Comparison of ENCODE assay signal across 16 mouse cellular contexts in genomic region chr7:142400750-142401142, GRCm38 (mm10). TPM values are rescaled to one million over a fixed set of nuclear protein-coding genes. Genes with fewer than 3 reads are reported as not detected.
DNase-seq lines count a peak whose midpoint lies in the region; ATAC-seq and TF ChIP-seq lines count a peak whose summit lies in the region.
"Had no signal": no experiment of that assay in that cellular context is flagged by ENCODE, and none has a peak within 500 bp of the region (broad histone marks: within the 10 kb centered on the region; RNA-seq: fewer than 3 reads in every experiment).

No protein-coding gene starts in this region.

- H3K36me3 ChIP-seq in forebrain, embryonic 11.5 days (ENCODE audit: control insufficient read depth, insufficient read depth, low read length): no peaks in the 10 kb centered on the region
- no peaks in the 10 kb centered on the region for H3K36me3 ChIP-seq in forebrain, embryonic 15.5 days
- no peaks in the 10 kb centered on the region for H3K36me3 ChIP-seq in kidney, postnatal 0 days (ENCODE audit: insufficient read depth, low read length)
- H3K36me3 ChIP-seq: hindbrain, embryonic 10.5 days; liver, embryonic 13.5 days had no signal

- H3K9me3 ChIP-seq in forebrain, embryonic 11.5 days (ENCODE audit: control insufficient read depth, low read length): no peaks in the 10 kb centered on the region
- no peaks in the 10 kb centered on the region for H3K9me3 ChIP-seq in forebrain, embryonic 15.5 days
- no peaks in the 10 kb centered on the region for H3K9me3 ChIP-seq in kidney, postnatal 0 days (replicated peaks; ENCODE audit: low read length)
- H3K9me3 ChIP-seq: hindbrain, embryonic 10.5 days; liver, embryonic 13.5 days had no signal

- no peak overlapping the region for H3K4me2 ChIP-seq in forebrain, embryonic 11.5 days (ENCODE audit: low read depth, low read length, severe bottlenecking)
- H3K4me2 ChIP-seq in forebrain, embryonic 15.5 days (replicated peaks): no peak overlapping the region
- H3K4me2 ChIP-seq in kidney, postnatal 0 days (ENCODE audit: low read length): no peak overlapping the region
- H3K4me2 ChIP-seq: liver, embryonic 13.5 days had no signal

- no peak overlapping the region for H3K4me3 ChIP-seq in forebrain, embryonic 11.5 days (ENCODE audit: low read depth, low read length)
- no peak overlapping the region for H3K4me3 ChIP-seq in forebrain, embryonic 15.5 days
- no peak overlapping the region for H3K4me3 ChIP-seq in kidney, postnatal 0 days (replicated peaks; ENCODE audit: low read depth, low read length)
- H3K4me3 ChIP-seq: hindbrain, embryonic 10.5 days; liver, embryonic 13.5 days had no signal

- H3K27me3 ChIP-seq in forebrain, embryonic 11.5 days (ENCODE audit: control insufficient read depth, insufficient read depth, low read length): no peaks in the 10 kb centered on the region
- no peaks in the 10 kb centered on the region for H3K27me3 ChIP-seq in forebrain, embryonic 15.5 days
- no peaks in the 10 kb centered on the region for H3K27me3 ChIP-seq in kidney, postnatal 0 days (ENCODE audit: insufficient read depth, low read length)
- H3K27me3 ChIP-seq: liver, embryonic 13.5 days had no signal

- ATAC-seq in forebrain, embryonic 11.5 days (replicated peaks; ENCODE audit: low FRiP score): 0 out of 2 replicates have a peak, but pooled peaks have one; percentile 36
- no peak for ATAC-seq in forebrain, embryonic 15.5 days (replicated peaks)
- peak; percentile 63 for ATAC-seq in kidney, postnatal 0 days (replicated peaks; ENCODE audit: low FRiP score, low read depth)

- peak; percentile 71 for DNase-seq in forebrain, embryonic 11.5 days (ENCODE audit: low spot score)
- DNase-seq in right cerebral cortex, postnatal 4 days: peak; percentile 25
- DNase-seq in right cerebral cortex, adult 18-20 months: no peak
- DNase-seq in kidney, postnatal 0 days (ENCODE audit: low spot score): peak; percentile 49
- DNase-seq in neural tube, embryonic 10.5 days (ENCODE audit: extremely low spot score, low spot score): no peak
- DNase-seq in adrenal gland, postnatal 25 days: no peak
- no peak for DNase-seq in adrenal gland, postnatal 10 days
- DNase-seq: cerebellum, adult 11 months; liver, embryonic 13.5 days had no signal

- no peak overlapping the region for H3K27ac ChIP-seq in forebrain, embryonic 11.5 days (ENCODE audit: low read depth, low read length)
- no peak overlapping the region for H3K27ac ChIP-seq in forebrain, embryonic 15.5 days (replicated peaks)
- H3K27ac ChIP-seq in kidney, postnatal 0 days: peak overlapping the region; percentile 43
- H3K27ac ChIP-seq: hindbrain, embryonic 10.5 days; liver, embryonic 13.5 days had no signal

- H3K4me1 ChIP-seq in forebrain, embryonic 11.5 days (replicated peaks; ENCODE audit: control insufficient read depth, insufficient read depth, low read length): no peaks in the 10 kb centered on the region; the same call in 1 of the 2 replicates
- no peaks in the 10 kb centered on the region for H3K4me1 ChIP-seq in forebrain, embryonic 15.5 days
- H3K4me1 ChIP-seq in kidney, postnatal 0 days (replicated peaks; ENCODE audit: insufficient read depth, low read length): no peaks in the 10 kb centered on the region

- 9% methylated on average over 7 of the region's 7 CpGs for WGBS in forebrain, embryonic 11.5 days
- 6% methylated on average over 7 of the region's 7 CpGs for WGBS in forebrain, embryonic 15.5 days
- 36% methylated on average over 7 of the region's 7 CpGs for WGBS in kidney, postnatal 0 days

- TF ChIP-seq CTCF in kidney, postnatal 0 days (IDR thresholded peaks at IDR 0.05; ENCODE audit: low read depth): no peak

- no peak overlapping the region for H3K9ac ChIP-seq in forebrain, embryonic 11.5 days (ENCODE audit: low read length)
- no peak overlapping the region for H3K9ac ChIP-seq in forebrain, embryonic 15.5 days (replicated peaks)
- no peak overlapping the region for H3K9ac ChIP-seq in kidney, postnatal 0 days (ENCODE audit: low read depth, low read length)

RNA-seq across cellular contexts. Expression of gene Ctsd, which starts 12.9 kb away (rescaled TPM):
- polyA plus RNA-seq in forebrain, embryonic 11.5 days (2014; fragmentation: Nextera tagmentation; extraction: Ambion mirVana): 129 and 147 TPM in 2 replicates
- 195 and 218 TPM in 2 replicates for polyA plus RNA-seq in forebrain, embryonic 15.5 days (2015; fragmentation: Nextera tagmentation; extraction: Ambion mirVana)
- polyA plus RNA-seq in kidney, postnatal 0 days (2015; fragmentation: Nextera tagmentation; extraction: Ambion mirVana): 575 and 586 TPM in 2 replicates
- 1,030 and 1,043 TPM in 2 replicates for total RNA-seq in adrenal gland, postnatal 25 days (2021)
- 100 to 1,000 TPM; 603 to 610 TPM for total RNA-seq in adrenal gland, postnatal 10 days (2021)

RNA-seq across cellular contexts. Expression of gene Gm49369, which starts 18.3 kb away (rescaled TPM):
- polyA plus RNA-seq in forebrain, embryonic 11.5 days (2014; fragmentation: Nextera tagmentation; extraction: Ambion mirVana): not detected in 2 replicates
- 1.0 and 3.0 TPM in 2 replicates for polyA plus RNA-seq in forebrain, embryonic 15.5 days (2015; fragmentation: Nextera tagmentation; extraction: Ambion mirVana)
- not detected in 2 replicates for polyA plus RNA-seq in kidney, postnatal 0 days (2015; fragmentation: Nextera tagmentation; extraction: Ambion mirVana)
- 0.55 TPM in 1 of 2 replicates, not detected in the other for total RNA-seq in adrenal gland, postnatal 25 days (2021)
- total RNA-seq in adrenal gland, postnatal 10 days (2021): 1 to 10 TPM in 1 of 2 experiments, under 1 TPM in 1; 0.73 to 3.7 TPM
- polyA plus RNA-seq: large intestine, adult 2 months; liver, embryonic 13.5 days; spleen, adult 2 months had no signal

RNA-seq across cellular contexts. Expression of gene Ifitm10, which starts 27.2 kb away (rescaled TPM):
- 0.24 and 0.32 TPM in 2 replicates for polyA plus RNA-seq in forebrain, embryonic 11.5 days (2014; fragmentation: Nextera tagmentation; extraction: Ambion mirVana)
- polyA plus RNA-seq in forebrain, embryonic 15.5 days (2015; fragmentation: Nextera tagmentation; extraction: Ambion mirVana): 2.4 and 3.1 TPM in 2 replicates
- polyA plus RNA-seq in kidney, postnatal 0 days (2015; fragmentation: Nextera tagmentation; extraction: Ambion mirVana): 3.6 and 3.9 TPM in 2 replicates
- 3.0 and 4.1 TPM in 2 replicates for total RNA-seq in adrenal gland, postnatal 25 days (2021)
- total RNA-seq in adrenal gland, postnatal 10 days (2021): 1 to 10 TPM; 3.5 to 3.6 TPM
- total RNA-seq: MEL had no signal

RNA-seq across cellular contexts. Expression of gene Syt8, which starts 33.9 kb away (rescaled TPM):
- polyA plus RNA-seq in forebrain, embryonic 11.5 days (2014; fragmentation: Nextera tagmentation; extraction: Ambion mirVana): not detected in 2 replicates
- polyA plus RNA-seq in forebrain, embryonic 15.5 days (2015; fragmentation: Nextera tagmentation; extraction: Ambion mirVana): not detected in 2 replicates
- polyA plus RNA-seq in kidney, postnatal 0 days (2015; fragmentation: Nextera tagmentation; extraction: Ambion mirVana): 2.5 and 4.8 TPM in 2 replicates
- not detected in 2 replicates for total RNA-seq in adrenal gland, postnatal 25 days (2021)
- not detected for total RNA-seq in adrenal gland, postnatal 10 days (2021)
- total RNA-seq: adrenal gland, adult 18-20 months; left cerebral cortex, postnatal 10 days; MEL had no signal
- polyA plus RNA-seq: hindbrain, embryonic 10.5 days; liver, embryonic 13.5 days had no signal

RNA-seq across cellular contexts. Expression of gene Tnni2, which starts 40.9 kb away (rescaled TPM):
- polyA plus RNA-seq in forebrain, embryonic 11.5 days (2014; fragmentation: Nextera tagmentation; extraction: Ambion mirVana): 1.3 TPM in 1 of 2 replicates, not detected in the other
- polyA plus RNA-seq in forebrain, embryonic 15.5 days (2015; fragmentation: Nextera tagmentation; extraction: Ambion mirVana): 0.73 and 0.93 TPM in 2 replicates
- 2.2 and 3.0 TPM in 2 replicates for polyA plus RNA-seq in kidney, postnatal 0 days (2015; fragmentation: Nextera tagmentation; extraction: Ambion mirVana)
- not detected in 2 replicates for total RNA-seq in adrenal gland, postnatal 25 days (2021)
- 100 to 1,000 TPM; 196 to 793 TPM for total RNA-seq in adrenal gland, postnatal 10 days (2021)
- total RNA-seq: MEL had no signal

Comparison
In these comparisons a context has a peak if more than half of its experiments do, and no peak if none do; other contexts are left out.
1. DNase-seq: peak in forebrain, embryonic 11.5 days (single experiment), right cerebral cortex, postnatal 4 days (single experiment) and kidney, postnatal 0 days (single experiment); none in right cerebral cortex, adult 18-20 months (single experiment), neural tube, embryonic 10.5 days (single experiment), adrenal gland, postnatal 25 days (single experiment) and adrenal gland, postnatal 10 days (single experiment).